ENCODE assay signal across 33 mouse cellular contexts in the genomic region with DNA sequence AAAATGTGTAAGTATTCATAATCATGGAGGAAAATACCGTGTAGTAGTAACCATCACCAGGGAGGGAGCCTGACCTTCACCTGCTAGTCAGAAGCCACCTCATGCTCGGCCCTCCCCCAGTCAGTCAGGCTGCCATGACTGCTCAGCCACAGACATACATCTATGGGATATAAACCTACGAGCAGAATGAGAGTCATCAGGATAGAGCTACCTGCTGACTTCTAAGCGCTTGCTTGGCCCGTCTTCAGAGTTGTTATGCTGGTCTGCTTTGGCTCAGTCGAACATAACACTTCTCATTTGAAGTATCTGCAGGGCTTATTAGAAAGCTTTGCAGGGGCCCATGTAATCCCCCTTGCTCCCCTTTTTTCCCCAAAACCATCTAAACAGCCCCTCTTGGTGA.
"Had no signal": no experiment of that assay in that cellular context is flagged by ENCODE, and none has a peak within 500 bp of the region (broad histone marks: within the 10 kb centered on the region; RNA-seq: fewer than 3 reads in every experiment).

No protein-coding gene starts in this region.

- H3K9ac ChIP-seq: heart, embryonic 13.5 days; heart, embryonic 15.5 days; hindbrain, embryonic 12.5 days; hindbrain, embryonic 13.5 days; hindbrain, embryonic 14.5 days; hindbrain, embryonic 15.5 days; intestine, embryonic 15.5 days; kidney, embryonic 15.5 days had no signal

- H3K4me2 ChIP-seq: heart, embryonic 11.5 days; heart, embryonic 13.5 days; heart, embryonic 15.5 days; hindbrain, embryonic 12.5 days; hindbrain, embryonic 13.5 days; hindbrain, embryonic 14.5 days; hindbrain, embryonic 15.5 days; intestine, embryonic 15.5 days; kidney, embryonic 15.5 days had no signal

- H3K4me3 ChIP-seq: heart, embryonic 13.5 days; heart, embryonic 15.5 days; hindbrain, embryonic 10.5 days; hindbrain, embryonic 12.5 days; hindbrain, embryonic 13.5 days; hindbrain, embryonic 15.5 days; intestine, embryonic 15.5 days; kidney, embryonic 15.5 days; layer of hippocampus, adult 2 months had no signal

- H3K27ac ChIP-seq: heart, embryonic 13.5 days; heart, embryonic 15.5 days; hindbrain, embryonic 10.5 days; hindbrain, embryonic 12.5 days; hindbrain, embryonic 13.5 days; hindbrain, embryonic 14.5 days; hindbrain, embryonic 15.5 days; hindbrain, postnatal 0 days; intestine, embryonic 15.5 days; kidney, embryonic 15.5 days; kidney, postnatal 0 days; layer of hippocampus, adult 2 months had no signal

- H3K27me3 ChIP-seq: heart, embryonic 13.5 days; heart, embryonic 15.5 days; hindbrain, embryonic 12.5 days; hindbrain, embryonic 13.5 days; hindbrain, embryonic 15.5 days; intestine, embryonic 15.5 days; kidney, embryonic 15.5 days had no signal

- H3K9me3 ChIP-seq: heart, embryonic 13.5 days; heart, embryonic 15.5 days; hindbrain, embryonic 10.5 days; hindbrain, embryonic 12.5 days; hindbrain, embryonic 13.5 days; hindbrain, embryonic 15.5 days; intestine, embryonic 15.5 days; kidney, embryonic 15.5 days had no signal

- H3K4me1 ChIP-seq: hindbrain, embryonic 10.5 days; hindbrain, embryonic 12.5 days; hindbrain, embryonic 15.5 days; intestine, embryonic 15.5 days had no signal

- ATAC-seq: hindbrain, embryonic 16.5 days; hindbrain, postnatal 0 days; inflammation-experienced regulatory T-cells, adult 6 months; intestine, embryonic 15.5 days; intestine, embryonic 16.5 days; intestine, postnatal 0 days had no signal

- DNase-seq: heart, postnatal 10 days; heart, postnatal 14 days; heart, postnatal 36 days; heart, postnatal 4 days; kidney, adult 11 months; kidney, adult 18-20 months; kidney, adult 2 months; kidney, adult 8-10 months; kidney, adult 9 months; kidney, postnatal 10 days; kidney, postnatal 14 days; kidney, postnatal 25 days; kidney, postnatal 36 days; kidney, postnatal 4 days; layer of hippocampus, adult 9-11 months; layer of hippocampus, postnatal 36 days had no signal
